ENCODE assay signal across 9 mouse cellular contexts in the genomic region with DNA sequence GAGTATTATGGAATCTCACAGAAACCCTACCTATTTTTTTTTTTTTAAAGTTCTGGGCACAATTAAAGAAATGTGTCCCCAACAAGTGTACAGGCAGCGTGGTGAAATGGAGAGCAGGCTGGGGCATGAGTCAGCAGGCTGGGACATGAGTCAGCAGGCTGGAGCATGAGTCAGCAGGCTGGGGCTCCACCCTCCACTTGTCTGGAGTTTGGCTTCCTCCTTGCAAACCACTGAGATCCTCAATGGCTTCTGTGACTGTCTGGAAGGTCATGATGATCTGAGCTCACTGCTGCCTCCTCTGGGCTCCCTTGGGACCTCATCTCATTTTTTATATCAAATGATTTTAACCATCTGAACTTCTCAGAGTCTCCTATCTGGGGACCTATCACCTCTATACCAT. TPM values are rescaled to one million over a fixed set of nuclear protein-coding genes. Genes with fewer than 3 reads are reported as not detected.
DNase-seq lines count a peak whose midpoint lies in the region; ATAC-seq and TF ChIP-seq lines count a peak whose summit lies in the region.
"Had no signal": no experiment of that assay in that cellular context is flagged by ENCODE, and none has a peak within 500 bp of the region (broad histone marks: within the 10 kb centered on the region; RNA-seq: fewer than 3 reads in every experiment).

No protein-coding gene starts in this region.

- H3K4me2 ChIP-seq in heart, embryonic 11.5 days: no peak overlapping the region
- H3K4me2 ChIP-seq in stomach, postnatal 0 days (replicated peaks; ENCODE audit: low read depth): no peak overlapping the region
- H3K4me2 ChIP-seq in forebrain, embryonic 13.5 days: no peak overlapping the region

- 62% methylated on average over 1 of the region's 1 CpGs for WGBS in heart, embryonic 11.5 days (ENCODE audit: insufficient replicate concordance)
- WGBS in stomach, postnatal 0 days: 54% methylated on average over 1 of the region's 1 CpGs
- 72% methylated on average over 1 of the region's 1 CpGs for WGBS in forebrain, embryonic 13.5 days

- no peak overlapping the region for H3K9ac ChIP-seq in heart, embryonic 11.5 days (ENCODE audit: low read depth, low read length)
- H3K9ac ChIP-seq in stomach, postnatal 0 days (ENCODE audit: low read length): no peak overlapping the region
- H3K9ac ChIP-seq in forebrain, embryonic 13.5 days: no peak overlapping the region

- no peaks in the 10 kb centered on the region for H3K36me3 ChIP-seq in heart, embryonic 11.5 days (ENCODE audit: control insufficient read depth, insufficient read depth, low read length)
- no peaks in the 10 kb centered on the region for H3K36me3 ChIP-seq in stomach, postnatal 0 days (ENCODE audit: control insufficient read depth, insufficient read depth, low read length)
- peaks cover 8% of the 10 kb centered on the region for H3K36me3 ChIP-seq in forebrain, embryonic 13.5 days (ENCODE audit: poor library complexity, severe bottlenecking)

- H3K9me3 ChIP-seq in heart, embryonic 11.5 days (replicated peaks; ENCODE audit: control insufficient read depth, low read length): no peaks in the 10 kb centered on the region
- no peaks in the 10 kb centered on the region for H3K9me3 ChIP-seq in stomach, postnatal 0 days (ENCODE audit: control insufficient read depth, low read length)
- no peaks in the 10 kb centered on the region for H3K9me3 ChIP-seq in forebrain, embryonic 13.5 days (replicated peaks)

- H3K27me3 ChIP-seq in heart, embryonic 11.5 days (ENCODE audit: control insufficient read depth, insufficient read depth, low read length): no peaks in the 10 kb centered on the region
- H3K27me3 ChIP-seq in stomach, postnatal 0 days (ENCODE audit: control insufficient read depth, insufficient read depth, low read length): no peaks in the 10 kb centered on the region
- H3K27me3 ChIP-seq in forebrain, embryonic 13.5 days: no peaks in the 10 kb centered on the region

- H3K27ac ChIP-seq in heart, embryonic 11.5 days (ENCODE audit: low read depth, low read length): no peak overlapping the region
- no peak overlapping the region for H3K27ac ChIP-seq in stomach, postnatal 0 days (replicated peaks)
- H3K27ac ChIP-seq in forebrain, embryonic 13.5 days: no peak overlapping the region

- H3K4me3 ChIP-seq in heart, embryonic 11.5 days (ENCODE audit: low read depth, low read length): no peak overlapping the region
- no peak overlapping the region for H3K4me3 ChIP-seq in stomach, postnatal 0 days (ENCODE audit: low read depth, low read length)
- H3K4me3 ChIP-seq in forebrain, embryonic 13.5 days: no peak overlapping the region

- peak; percentile 68; the same call in 1 of the 2 replicates for ATAC-seq in heart, embryonic 11.5 days (replicated peaks; ENCODE audit: insufficient number of reproducible peaks, low FRiP score, low TSS enrichment)
- ATAC-seq in stomach, postnatal 0 days (ENCODE audit: low FRiP score, low TSS enrichment): peak; percentile 90
- no peak for ATAC-seq in forebrain, embryonic 13.5 days

- intact Hi-C loops in heart, postnatal 25 days (cut with DNase I): no loop called here

- peak; percentile 43 for TF ChIP-seq CTCF in stomach, postnatal 0 days (IDR thresholded peaks at IDR 0.05; ENCODE audit: low read depth)

- no peak for DNase-seq in heart, postnatal 25 days (ENCODE audit: low spot score)
- DNase-seq in A20 (ENCODE audit: low read depth, low spot score) (peak; percentile 69), R1 (ENCODE audit: low read depth, low spot score) (peak; percentile 95)
- DNase-seq in heart, postnatal 4 days: peak; percentile 45
- peak; percentile 76 for DNase-seq in stomach, postnatal 0 days (ENCODE audit: low spot score)
- DNase-seq in cerebellum, adult 11 months: no peak

- no peak for TF ChIP-seq EP300 in stomach, postnatal 0 days (optimal IDR thresholded peaks at IDR 0.05)

- no peaks in the 10 kb centered on the region; the same call in 1 of the 2 replicates for H3K4me1 ChIP-seq in heart, embryonic 11.5 days (ENCODE audit: control insufficient read depth, insufficient read depth, low read length)
- no peaks in the 10 kb centered on the region for H3K4me1 ChIP-seq in stomach, postnatal 0 days (replicated peaks; ENCODE audit: control insufficient read depth, insufficient read depth)
- no peaks in the 10 kb centered on the region for H3K4me1 ChIP-seq in forebrain, embryonic 13.5 days

RNA-seq across cellular contexts. Expression of a gene that starts 23.4 kb away (rescaled TPM):
- 0.46 and 0.53 TPM in 2 replicates for polyA plus RNA-seq in heart, embryonic 11.5 days (2014; fragmentation: Nextera tagmentation; extraction: Ambion mirVana)
- under 1 TPM; 0.42 to 0.56 TPM for total RNA-seq in heart, postnatal 25 days (2021)
- under 1 TPM; 0.68 to 0.69 TPM for total RNA-seq in heart, postnatal 4 days (2021)
- 0.47 and 0.53 TPM in 2 replicates for polyA plus RNA-seq in stomach, postnatal 0 days (2015; fragmentation: Nextera tagmentation; extraction: Ambion mirVana)
- polyA plus RNA-seq in forebrain, embryonic 13.5 days (2015; fragmentation: Nextera tagmentation; extraction: Ambion mirVana): not detected in 2 replicates
- polyA plus RNA-seq: neural tube, embryonic 14.5 days had no signal

RNA-seq across cellular contexts. Expression of a gene that starts 50.4 kb away (rescaled TPM):
- 89.4 and 89.9 TPM in 2 replicates for polyA plus RNA-seq in heart, embryonic 11.5 days (2014; fragmentation: Nextera tagmentation; extraction: Ambion mirVana)
- total RNA-seq in heart, postnatal 25 days (2021): 10 to 100 TPM; 48.8 to 49.2 TPM
- 10 to 100 TPM; 28.1 to 31.9 TPM for total RNA-seq in heart, postnatal 4 days (2021)
- polyA plus RNA-seq in stomach, postnatal 0 days (2015; fragmentation: Nextera tagmentation; extraction: Ambion mirVana): 58.4 and 59.6 TPM in 2 replicates
- 7.9 and 8.1 TPM in 2 replicates for polyA plus RNA-seq in forebrain, embryonic 13.5 days (2015; fragmentation: Nextera tagmentation; extraction: Ambion mirVana)

Comparison
In these comparisons a context has a peak if more than half of its experiments do, and no peak if none do; other contexts are left out.
1. DNase-seq: peak in A20 (single experiment), R1 (single experiment), heart, postnatal 4 days (single experiment) and stomach, postnatal 0 days (single experiment); none in heart, postnatal 25 days (single experiment) and cerebellum, adult 11 months (single experiment).